Mouse (Mus musculus): ENCODE data around the gene Sh3gl2. TPM values are rescaled to one million over a fixed set of nuclear protein-coding genes. Genes with fewer than 3 reads are reported as not detected.

Gene Sh3gl2
- total RNA-seq, 2 experiments from 2014 or later: 247 to 282 TPM

DNA sequence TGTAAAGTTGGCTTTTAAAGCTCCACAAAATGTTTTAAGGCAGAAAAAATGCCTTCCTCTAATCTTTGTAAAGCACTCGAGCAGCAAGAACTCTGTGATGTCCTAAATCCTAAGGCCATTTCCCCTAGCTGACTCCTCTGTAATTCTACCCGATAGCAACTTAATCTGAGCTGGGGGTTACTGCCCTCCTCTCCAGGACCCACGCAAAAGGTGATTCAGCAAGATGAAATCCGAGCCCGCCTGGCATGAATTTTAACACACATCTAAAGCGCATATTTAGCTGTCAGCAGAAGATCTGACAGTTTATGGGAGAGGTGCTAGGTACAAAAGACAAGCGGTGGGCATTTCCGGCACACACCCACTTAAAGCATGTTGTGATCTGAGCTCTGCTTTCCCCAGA is 229.8 kb downstream of the Sh3gl2 start:
- TF ChIP-seq CTCF (IDR thresholded peaks at IDR 0.05): no peak
- DNase-seq (ENCODE audit: extremely low spot score in 1 of 2, low spot score in 2 of 2): no peak
- Histone ChIP-seq H3K27ac (no peak overlapping the region), H3K4me3 (no peak overlapping the region)
- intact Hi-C loops (cut with DNase I): no loop called here

DNA sequence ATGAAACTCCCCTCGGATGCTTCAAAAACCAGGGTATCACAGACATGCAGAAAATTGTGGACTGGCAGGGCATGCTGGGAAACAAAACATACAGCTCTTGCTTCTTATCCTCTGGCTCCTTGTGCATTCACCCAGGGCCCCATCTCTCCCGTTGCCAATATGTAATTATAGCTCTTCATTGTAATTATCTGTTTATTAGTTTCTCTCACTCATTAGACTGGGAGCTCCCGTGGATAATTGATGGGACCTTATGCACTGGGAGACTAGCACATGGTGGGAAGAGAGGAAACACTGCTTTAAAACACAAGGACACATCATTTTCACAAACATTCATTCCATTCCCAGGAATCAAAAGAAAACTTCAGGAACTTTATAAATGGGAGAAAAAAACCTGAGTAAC is 233.9 kb downstream of the Sh3gl2 start:
- no peak for TF ChIP-seq CTCF (IDR thresholded peaks at IDR 0.05)
- no peak for DNase-seq (ENCODE audit: extremely low spot score in 1 of 2, low spot score in 2 of 2)

GRCm38 (mm10) chr4:85483586-85483985 is 278.7 kb downstream of the Sh3gl2 start:
- H3K4me3 ChIP-seq: no peak overlapping the region
- no peak for DNase-seq (ENCODE audit: extremely low spot score in 1 of 2, low spot score in 2 of 2)
- intact Hi-C loops (cut with DNase I): no loop called here
- no peak for TF ChIP-seq CTCF (IDR thresholded peaks at IDR 0.05)
- H3K27ac ChIP-seq: no peak overlapping the region

More for the DNA sequence above, 233.9 kb downstream of the Sh3gl2 start:
- intact Hi-C loops (cut with DNase I): no loop called here
- Histone ChIP-seq H3K4me3 (no peak overlapping the region), H3K27ac (no peak overlapping the region)

- no peak for TF ChIP-seq CTCF (IDR thresholded peaks at IDR 0.05)
- intact Hi-C loops (cut with DNase I): no loop called here
- H3K27ac ChIP-seq: no peak overlapping the region
Measured at GRCm38 (mm10) chr4:85486316-85486946, 281.5 kb downstream of the Sh3gl2 start.

DNA sequence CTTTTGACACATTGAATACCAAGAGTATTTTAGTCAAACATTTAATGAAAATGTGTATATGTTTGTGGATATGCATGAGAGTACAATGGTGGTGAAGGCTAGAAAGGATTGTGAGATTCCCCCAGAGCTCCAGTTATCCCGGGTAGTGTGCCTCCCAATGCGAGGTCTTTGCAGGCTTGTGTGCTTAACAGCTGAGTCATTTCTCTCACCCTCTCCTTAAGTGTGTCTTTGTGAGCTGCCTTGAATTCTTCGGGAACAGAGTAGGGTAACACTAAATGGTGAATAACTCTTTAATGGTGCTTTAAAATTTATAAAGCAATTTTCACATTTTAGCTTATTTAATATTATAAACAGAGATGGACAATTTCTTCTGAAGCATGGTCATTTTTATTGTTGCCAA is 300.8 kb downstream of the Sh3gl2 start:
- DNase-seq (ENCODE audit: extremely low spot score in 1 of 2, low spot score in 2 of 2): no peak
- intact Hi-C loops (cut with DNase I): no loop called here
- TF ChIP-seq CTCF (IDR thresholded peaks at IDR 0.05): no peak
- Histone ChIP-seq H3K27ac (no peak overlapping the region), H3K4me3 (no peak overlapping the region)

More at GRCm38 (mm10) chr4:85486316-85486946, 281.5 kb downstream of the Sh3gl2 start:
- no peak overlapping the region; the same call in 1 of the 2 replicates for H3K4me3 ChIP-seq
- peak; percentile 9 to 19 for DNase-seq (ENCODE audit: extremely low spot score in 1 of 2, low spot score in 2 of 2)

DNA sequence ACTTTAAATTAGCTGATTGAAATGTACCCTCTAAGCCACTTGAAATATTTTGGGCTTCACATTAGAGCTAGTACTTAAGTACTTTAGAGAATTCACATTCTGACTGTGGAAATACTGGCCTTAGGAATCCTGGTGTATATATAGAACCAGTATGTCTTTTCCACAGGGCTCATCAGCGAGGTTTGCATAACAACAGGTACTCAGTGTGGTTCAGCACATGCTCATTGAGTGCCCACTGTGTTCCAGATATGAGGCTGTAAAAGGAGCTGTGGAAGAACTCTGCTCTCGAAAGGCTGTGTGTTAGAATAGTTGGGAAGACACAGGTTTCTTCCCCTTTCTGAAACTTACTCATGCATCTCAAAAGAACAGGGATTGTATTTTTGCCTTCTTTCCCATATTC is 302.1 kb downstream of the Sh3gl2 start:
- no peak overlapping the region for H3K27ac ChIP-seq
- no peak overlapping the region for H3K4me3 ChIP-seq
- intact Hi-C loops (cut with DNase I): no loop called here
- no peak for DNase-seq (ENCODE audit: extremely low spot score in 1 of 2, low spot score in 2 of 2)
- TF ChIP-seq CTCF (IDR thresholded peaks at IDR 0.05): no peak

DNA sequence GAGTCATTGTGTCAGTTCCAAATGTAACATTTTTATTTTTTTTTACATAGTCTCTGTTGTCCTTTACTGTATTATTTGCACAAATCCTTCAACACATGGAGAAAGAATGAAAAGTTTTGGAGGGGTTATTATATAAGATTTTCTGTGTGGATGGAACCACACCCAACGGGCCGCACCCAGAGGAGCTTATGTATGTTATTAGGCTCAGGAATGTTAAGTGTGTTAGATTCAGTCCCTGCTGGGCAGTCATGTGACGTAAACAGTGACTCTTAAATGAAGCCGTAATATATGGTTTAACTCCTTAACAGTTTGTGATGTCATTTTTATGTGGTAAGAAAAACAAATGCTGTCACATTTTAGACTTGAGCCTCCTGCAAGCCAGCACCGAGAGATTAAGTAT is 302.6 kb downstream of the Sh3gl2 start:
- TF ChIP-seq CTCF (IDR thresholded peaks at IDR 0.05): no peak
- no peak overlapping the region for H3K4me3 ChIP-seq

GRCm38 (mm10) chr4:85513288-85513687 is 308.4 kb downstream of the Sh3gl2 start:
- Histone ChIP-seq H3K4me3 (no peak overlapping the region), H3K27ac (no peak overlapping the region)
- intact Hi-C loops (cut with DNase I): no loop called here
- no peak for DNase-seq (ENCODE audit: extremely low spot score in 1 of 2, low spot score in 2 of 2)
- no peak for TF ChIP-seq CTCF (IDR thresholded peaks at IDR 0.05)

More for the DNA sequence above, 302.6 kb downstream of the Sh3gl2 start:
- intact Hi-C loops (cut with DNase I): no loop called here
- no peak for DNase-seq (ENCODE audit: extremely low spot score in 1 of 2, low spot score in 2 of 2)
- no peak overlapping the region for H3K27ac ChIP-seq

- peak within 1 kb of the TSS; percentile 53 for H3K4me3 ChIP-seq
- TF ChIP-seq CTCF (IDR thresholded peaks at IDR 0.05): no peak
- DNase-seq (ENCODE audit: extremely low spot score in 1 of 2, low spot score in 2 of 2): no peak
- intact Hi-C loops (cut with DNase I): no loop called here
- H3K27ac ChIP-seq: no peak within 1 kb of the TSS
Measured at GRCm38 (mm10) chr4:85513792-85514191, 308.9 kb downstream of the Sh3gl2 start, which contains the start of gene Adamtsl1. TSS of gene Adamtsl1 (plus strand) at chr4:85514172.

- Histone ChIP-seq H3K27ac (no peak overlapping the region), H3K4me3 (peak overlapping the region; percentile 53)
- intact Hi-C loops (cut with DNase I): no loop called here
- peak; percentile 16 to 23 for DNase-seq (ENCODE audit: extremely low spot score in 1 of 2, low spot score in 2 of 2)
- peak; percentile 16 for TF ChIP-seq CTCF (IDR thresholded peaks at IDR 0.05)
Measured at GRCm38 (mm10) chr4:85514205-85514681, 309.3 kb downstream of the Sh3gl2 start.

GRCm38 (mm10) chr4:85526966-85527566 is 322.1 kb downstream of the Sh3gl2 start:
- intact Hi-C loops (cut with DNase I): no loop called here
- no peak for TF ChIP-seq CTCF (IDR thresholded peaks at IDR 0.05)
- no peak overlapping the region for H3K4me3 ChIP-seq
- DNase-seq (ENCODE audit: extremely low spot score in 1 of 2, low spot score in 2 of 2): no peak
- H3K27ac ChIP-seq: no peak overlapping the region

DNA sequence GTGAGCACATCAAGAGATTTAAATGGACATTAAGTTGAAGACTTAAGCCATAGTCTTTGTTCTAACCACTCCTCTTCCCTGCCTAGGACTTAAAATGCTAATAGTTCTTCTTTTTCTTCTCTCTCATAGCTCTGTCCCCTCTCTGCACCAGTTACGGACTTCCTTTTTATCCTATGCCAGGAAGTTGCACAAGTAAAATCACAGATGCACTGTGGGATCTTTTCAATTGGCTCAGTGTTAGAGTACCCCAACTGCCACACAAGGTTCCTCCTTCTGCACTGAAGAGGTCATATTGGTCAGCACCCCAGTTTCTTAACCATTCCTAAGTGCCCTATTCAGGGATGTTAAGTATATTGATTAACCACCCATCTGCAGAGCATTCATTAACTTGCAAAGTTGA is 324.9 kb downstream of the Sh3gl2 start:
- intact Hi-C loops (cut with DNase I): no loop called here
- no peak for DNase-seq (ENCODE audit: extremely low spot score in 1 of 2, low spot score in 2 of 2)
- Histone ChIP-seq H3K27ac (no peak overlapping the region), H3K4me3 (no peak overlapping the region)
- no peak for TF ChIP-seq CTCF (IDR thresholded peaks at IDR 0.05)

DNA sequence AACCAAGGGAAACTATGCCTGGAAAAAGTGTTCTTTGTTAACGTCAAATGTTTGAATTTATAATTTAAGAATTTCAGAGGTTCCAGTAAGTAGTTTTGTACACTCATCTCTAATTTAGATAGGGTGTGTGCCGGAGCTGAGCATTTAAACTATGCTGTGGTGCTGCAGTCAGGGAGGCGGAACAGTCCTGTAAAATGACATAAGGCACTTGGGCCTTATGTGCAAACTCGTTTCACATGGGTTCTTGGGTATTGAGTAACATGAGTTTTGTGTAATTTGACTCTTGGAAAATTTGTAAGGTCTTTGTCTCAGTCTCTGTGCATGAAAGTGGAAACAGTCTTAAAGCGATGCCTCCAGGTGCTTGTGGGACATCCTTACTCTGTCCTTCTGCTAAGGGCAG is 334.8 kb downstream of the Sh3gl2 start:
- Histone ChIP-seq H3K4me3 (no peak overlapping the region), H3K27ac (no peak overlapping the region)
- DNase-seq (ENCODE audit: extremely low spot score in 1 of 2, low spot score in 2 of 2): no peak
- no peak for TF ChIP-seq CTCF (IDR thresholded peaks at IDR 0.05)
- intact Hi-C loops (cut with DNase I): no loop called here
